Mouse (Mus musculus): ENCODE data around the gene Als2cr12. TPM values are rescaled to one million over a fixed set of nuclear protein-coding genes. Genes with fewer than 3 reads are reported as not detected.
A peak's percentile ranks its signal among the peaks of the same experiment; 100 is the strongest.

The Als2cr12 gene
- polyA plus RNA-seq, 1 experiment from 2014 or later, result not detected

DNA sequence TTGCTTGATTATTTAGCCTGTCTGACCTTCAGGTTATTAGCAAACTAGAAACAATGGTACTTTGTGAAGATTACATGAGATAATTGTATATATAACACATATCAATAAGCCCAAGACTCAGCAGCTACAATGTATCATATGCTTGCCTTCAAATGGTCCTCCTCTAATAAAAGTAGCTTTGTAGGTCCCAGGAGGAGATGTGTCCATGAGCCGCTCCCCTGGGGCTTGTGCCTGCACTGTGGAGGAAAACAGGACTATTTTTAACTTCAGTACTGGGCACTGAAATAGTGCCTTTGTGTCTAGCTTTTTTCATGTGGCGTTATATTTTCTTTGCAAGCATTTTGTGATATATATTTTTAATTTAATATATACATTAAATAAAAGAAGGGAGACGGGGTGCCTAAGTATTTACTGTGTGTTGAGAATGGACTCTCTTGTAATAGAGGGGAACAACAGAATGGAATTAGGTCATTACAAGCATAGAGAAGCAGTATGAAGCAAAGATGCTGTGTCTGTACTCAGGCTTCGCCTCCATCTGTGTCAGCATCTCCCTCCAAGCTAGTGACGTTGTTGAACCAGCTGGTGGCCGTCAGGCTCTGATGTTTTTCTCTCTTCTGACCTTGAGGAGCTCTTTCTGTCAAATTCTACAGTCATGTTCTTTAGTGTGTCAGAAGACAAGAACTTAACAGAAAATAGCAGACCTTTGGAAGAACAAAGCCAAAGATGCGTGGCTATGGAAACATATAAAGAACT is 73.6 kb downstream of the Als2cr12 start:
- ATAC-seq (ENCODE audit: low FRiP score) (peak; percentile 27; the same call in 1 of the 2 replicates), DNase-seq (ENCODE audit: low spot score) (no peak)
- WGBS, result 72% methylated on average over 7 of the region's 7 CpGs
- no peaks in the 10 kb centered on the region for H3K4me1 ChIP-seq (replicated peaks; ENCODE audit: control insufficient read depth, insufficient read depth, low read length)
- H3K36me3 ChIP-seq (replicated peaks; ENCODE audit: control insufficient read depth, insufficient read depth), result no peaks in the 10 kb centered on the region
- no peaks in the 10 kb centered on the region for H3K9me3 ChIP-seq (ENCODE audit: control insufficient read depth, low read length)
- H3K27me3 ChIP-seq (ENCODE audit: control insufficient read depth, insufficient read depth, low read length), result no peaks in the 10 kb centered on the region
- no peak overlapping the region for H3K4me3 ChIP-seq (replicated peaks; ENCODE audit: low read length)
- H3K27ac ChIP-seq, result no peak overlapping the region
- no peak overlapping the region for H3K9ac ChIP-seq
- H3K4me2 ChIP-seq (replicated peaks), result no peak overlapping the region

DNA sequence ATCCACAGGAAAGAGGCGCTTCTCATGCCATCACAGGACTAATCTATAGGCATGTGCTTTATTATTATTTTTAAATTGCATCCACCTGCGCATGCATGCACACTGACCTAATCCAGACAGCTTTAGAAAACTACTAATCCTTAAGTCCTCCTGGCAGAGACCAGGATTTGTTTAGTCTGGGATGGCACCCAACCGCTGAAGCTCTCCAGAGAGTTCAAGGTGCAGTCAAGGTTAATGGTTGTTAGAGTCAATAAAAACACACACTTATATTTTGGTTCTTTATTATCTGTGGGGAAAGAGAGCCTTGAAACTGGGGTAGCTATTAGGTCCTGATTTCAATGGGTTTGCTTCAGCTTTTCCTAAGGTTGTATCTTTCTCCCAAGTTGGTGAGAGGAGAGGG is 74.5 kb downstream of the Als2cr12 start:
- Histone ChIP-seq H3K4me1 (replicated peaks; ENCODE audit: control insufficient read depth, insufficient read depth, low read length) (no peaks in the 10 kb centered on the region), H3K4me3 (replicated peaks; ENCODE audit: low read length) (no peak overlapping the region), H3K9me3 (ENCODE audit: control insufficient read depth, low read length) (no peaks in the 10 kb centered on the region), H3K27ac (no peak overlapping the region), H3K4me2 (replicated peaks) (no peak overlapping the region), H3K36me3 (replicated peaks; ENCODE audit: control insufficient read depth, insufficient read depth) (no peaks in the 10 kb centered on the region), H3K9ac (no peak overlapping the region), H3K27me3 (ENCODE audit: control insufficient read depth, insufficient read depth, low read length) (no peaks in the 10 kb centered on the region)
- WGBS, result 93% methylated on average over 3 of the region's 3 CpGs
- ATAC-seq (ENCODE audit: low FRiP score) (no peak), DNase-seq (ENCODE audit: low spot score) (no peak)

DNA sequence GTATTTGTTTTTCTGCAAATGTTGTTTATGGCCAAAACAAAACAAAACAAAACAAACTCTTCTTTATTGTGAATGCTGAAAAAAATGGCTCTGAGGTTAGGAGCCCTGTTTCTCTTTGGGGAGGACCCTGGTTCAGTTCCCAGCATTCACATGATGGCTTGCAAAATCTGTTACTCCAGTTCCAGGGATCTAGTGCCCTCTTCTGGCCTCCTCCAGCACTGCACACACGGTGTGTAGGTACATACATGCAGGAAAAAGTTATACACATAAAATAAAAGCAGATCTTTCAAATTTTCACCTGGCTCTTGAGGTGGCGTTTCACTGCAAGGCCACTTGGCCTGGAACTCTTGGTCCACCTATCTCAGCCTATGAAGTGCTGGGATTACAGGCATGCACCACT is 77.0 kb downstream of the Als2cr12 start:
- no peaks in the 10 kb centered on the region for H3K36me3 ChIP-seq (replicated peaks; ENCODE audit: control insufficient read depth, insufficient read depth)
- no peaks in the 10 kb centered on the region for H3K27me3 ChIP-seq (ENCODE audit: control insufficient read depth, insufficient read depth, low read length)
- no peak for DNase-seq (ENCODE audit: low spot score)
- H3K9me3 ChIP-seq (ENCODE audit: control insufficient read depth, low read length), result no peaks in the 10 kb centered on the region
- H3K9ac ChIP-seq, result no peak overlapping the region
- no peak overlapping the region for H3K27ac ChIP-seq
- no peak for ATAC-seq (ENCODE audit: low FRiP score)
- H3K4me1 ChIP-seq (replicated peaks; ENCODE audit: control insufficient read depth, insufficient read depth, low read length), result no peaks in the 10 kb centered on the region
- H3K4me3 ChIP-seq (replicated peaks; ENCODE audit: low read length), result no peak overlapping the region
- H3K4me2 ChIP-seq (replicated peaks), result no peak overlapping the region
- 93% methylated on average over 2 of the region's 2 CpGs for WGBS

DNA sequence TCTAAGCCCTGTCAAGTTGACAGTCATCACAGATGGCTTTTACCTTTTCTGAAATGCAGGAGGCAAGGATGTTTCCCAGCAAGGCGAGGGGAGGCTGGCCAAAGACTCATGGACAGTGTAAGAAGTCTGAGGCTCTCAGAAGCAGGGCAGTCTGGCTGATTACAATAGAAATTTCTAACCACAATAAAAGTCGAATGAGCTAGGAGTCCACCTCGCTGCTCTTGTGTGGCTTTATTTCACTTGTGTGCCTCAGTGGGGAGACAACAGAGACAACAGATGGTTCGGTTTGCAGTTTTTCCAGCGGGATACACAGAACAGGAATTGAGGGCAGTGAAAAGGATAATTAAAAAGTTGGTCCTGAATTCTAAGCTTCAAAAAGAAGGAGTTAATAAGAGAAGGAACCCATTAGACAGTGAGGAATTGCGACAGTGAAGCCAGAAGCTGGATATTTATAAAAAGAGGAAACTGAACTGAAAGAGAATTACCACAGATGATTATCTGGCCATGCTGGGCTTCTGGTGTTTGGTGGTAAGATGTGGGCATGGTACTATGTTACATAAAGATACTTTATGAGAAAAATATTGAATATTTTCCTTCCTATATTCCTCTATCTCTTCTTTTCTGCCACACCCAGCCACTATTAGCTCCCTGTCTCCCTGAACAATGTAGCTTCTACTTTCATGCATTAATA is 77.7 kb downstream of the Als2cr12 start:
- Histone ChIP-seq H3K4me3 (replicated peaks; ENCODE audit: low read length) (no peak overlapping the region), H3K27ac (no peak overlapping the region), H3K27me3 (ENCODE audit: control insufficient read depth, insufficient read depth, low read length) (no peaks in the 10 kb centered on the region), H3K4me2 (replicated peaks) (no peak overlapping the region), H3K9ac (no peak overlapping the region), H3K4me1 (replicated peaks; ENCODE audit: control insufficient read depth, insufficient read depth, low read length) (no peaks in the 10 kb centered on the region), H3K36me3 (replicated peaks; ENCODE audit: control insufficient read depth, insufficient read depth) (no peaks in the 10 kb centered on the region), H3K9me3 (ENCODE audit: control insufficient read depth, low read length) (no peaks in the 10 kb centered on the region)
- 68% methylated on average over 6 of the region's 6 CpGs for WGBS
- DNase-seq (ENCODE audit: low spot score) (no peak), ATAC-seq (ENCODE audit: low FRiP score) (no peak)

DNA sequence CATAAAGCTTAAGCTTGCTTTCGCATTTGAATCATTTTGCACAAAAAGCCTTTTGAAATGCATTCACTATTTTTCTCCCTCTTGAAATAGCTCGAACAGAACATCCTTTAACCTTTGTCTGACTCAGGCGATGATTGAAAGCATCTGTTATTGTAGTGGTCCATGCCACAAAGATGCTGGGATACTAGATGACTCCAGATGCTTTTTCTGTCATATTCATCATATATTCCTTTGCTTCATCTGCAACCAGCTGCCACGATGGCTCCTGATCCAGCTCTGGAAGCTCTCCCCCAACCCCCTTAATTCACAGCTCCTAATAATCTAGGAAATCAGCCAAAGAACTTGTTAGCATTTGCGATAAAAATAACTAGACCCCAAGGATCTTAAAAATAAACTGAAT is 78.7 kb downstream of the Als2cr12 start:
- Histone ChIP-seq H3K36me3 (replicated peaks; ENCODE audit: control insufficient read depth, insufficient read depth) (no peaks in the 10 kb centered on the region), H3K9ac (no peak overlapping the region), H3K27me3 (ENCODE audit: control insufficient read depth, insufficient read depth, low read length) (no peaks in the 10 kb centered on the region), H3K9me3 (ENCODE audit: control insufficient read depth, low read length) (no peaks in the 10 kb centered on the region), H3K4me1 (replicated peaks; ENCODE audit: control insufficient read depth, insufficient read depth, low read length) (no peaks in the 10 kb centered on the region), H3K4me3 (replicated peaks; ENCODE audit: low read length) (no peak overlapping the region), H3K27ac (no peak overlapping the region), H3K4me2 (replicated peaks) (no peak overlapping the region)
- no peak for ATAC-seq (ENCODE audit: low FRiP score)
- DNase-seq (ENCODE audit: low spot score), result no peak
- WGBS, result 49% methylated on average over 5 of the region's 5 CpGs

DNA sequence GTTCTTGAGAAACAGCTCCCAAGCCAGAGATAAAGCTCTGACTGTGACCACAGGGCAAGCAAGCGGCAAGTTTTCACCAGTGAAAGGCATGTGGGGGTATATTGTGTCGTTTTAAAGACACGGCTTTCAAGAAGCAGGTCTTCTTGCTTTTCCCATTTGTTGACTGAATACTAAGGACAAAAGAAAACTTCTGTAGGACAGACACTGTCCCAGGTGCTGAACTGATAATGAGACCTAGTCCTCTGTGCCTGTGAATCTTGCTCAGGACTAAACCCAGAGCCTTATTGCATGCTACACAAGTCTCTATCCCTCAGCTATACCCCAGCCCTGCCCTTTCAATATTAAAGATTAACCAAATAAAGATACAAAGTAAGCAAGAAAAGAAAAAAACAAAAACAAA is 79.6 kb downstream of the Als2cr12 start:
- Histone ChIP-seq H3K27me3 (ENCODE audit: control insufficient read depth, insufficient read depth, low read length) (no peaks in the 10 kb centered on the region), H3K36me3 (replicated peaks; ENCODE audit: control insufficient read depth, insufficient read depth) (no peaks in the 10 kb centered on the region), H3K4me3 (replicated peaks; ENCODE audit: low read length) (no peak overlapping the region), H3K4me2 (replicated peaks) (no peak overlapping the region), H3K4me1 (replicated peaks; ENCODE audit: control insufficient read depth, insufficient read depth, low read length) (no peaks in the 10 kb centered on the region), H3K9ac (no peak overlapping the region), H3K9me3 (ENCODE audit: control insufficient read depth, low read length) (no peaks in the 10 kb centered on the region), H3K27ac (no peak overlapping the region)
- WGBS, result 74% methylated on average over 3 of the region's 3 CpGs
- DNase-seq (ENCODE audit: low spot score) (no peak), ATAC-seq (ENCODE audit: low FRiP score) (no peak)

DNA sequence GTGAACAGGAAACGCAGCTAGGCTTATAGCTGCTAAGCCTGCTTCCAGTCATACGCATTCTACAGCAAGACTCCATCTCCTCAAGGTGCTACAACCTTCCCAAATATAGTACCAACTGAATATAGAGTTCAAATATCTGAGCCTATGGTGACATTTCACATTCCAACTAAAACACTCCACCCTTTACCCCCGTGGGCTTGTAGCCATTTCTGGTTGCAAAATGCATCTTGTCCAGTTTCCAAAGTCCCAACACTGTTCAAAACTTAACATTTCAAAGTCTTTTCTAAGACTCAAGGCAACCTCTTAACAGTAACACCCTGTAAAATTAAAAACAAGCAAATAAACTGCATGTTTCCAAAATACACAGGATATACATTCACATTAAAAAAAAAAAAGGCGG is 80.6 kb downstream of the Als2cr12 start:
- no peaks in the 10 kb centered on the region for H3K27me3 ChIP-seq (ENCODE audit: control insufficient read depth, insufficient read depth, low read length)
- H3K27ac ChIP-seq, result no peak overlapping the region
- H3K9ac ChIP-seq, result no peak overlapping the region
- no peak overlapping the region for H3K4me3 ChIP-seq (replicated peaks; ENCODE audit: low read length)
- no peak for DNase-seq (ENCODE audit: low spot score)
- no peaks in the 10 kb centered on the region for H3K4me1 ChIP-seq (replicated peaks; ENCODE audit: control insufficient read depth, insufficient read depth, low read length)
- no peaks in the 10 kb centered on the region for H3K36me3 ChIP-seq (replicated peaks; ENCODE audit: control insufficient read depth, insufficient read depth)
- no peak for ATAC-seq (ENCODE audit: low FRiP score)
- no peak overlapping the region for H3K4me2 ChIP-seq (replicated peaks)
- H3K9me3 ChIP-seq (ENCODE audit: control insufficient read depth, low read length), result no peaks in the 10 kb centered on the region
- WGBS, result 83% methylated on average over 4 of the region's 4 CpGs

DNA sequence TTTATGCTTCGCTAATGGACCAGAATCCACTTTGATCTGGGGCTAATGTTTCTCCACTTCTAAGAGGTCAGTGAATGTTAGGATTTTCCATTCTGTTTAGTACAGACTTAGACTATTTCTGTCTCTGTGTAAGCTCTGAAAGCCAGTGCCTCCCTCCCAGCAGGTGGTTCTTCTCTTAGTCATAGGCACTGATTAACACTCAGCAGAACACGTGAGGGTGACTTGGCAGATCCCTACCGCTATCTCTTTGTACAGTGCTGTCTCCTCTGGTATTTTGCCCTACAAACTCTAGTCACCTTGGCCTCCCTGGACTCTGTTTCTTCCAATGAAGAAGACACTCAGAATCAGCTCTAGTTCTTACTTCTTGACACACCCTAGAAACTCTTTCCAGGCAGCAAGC is 81.4 kb downstream of the Als2cr12 start:
- Histone ChIP-seq H3K9me3 (ENCODE audit: control insufficient read depth, low read length) (no peaks in the 10 kb centered on the region), H3K9ac (no peak overlapping the region), H3K27me3 (ENCODE audit: control insufficient read depth, insufficient read depth, low read length) (no peaks in the 10 kb centered on the region), H3K4me1 (replicated peaks; ENCODE audit: control insufficient read depth, insufficient read depth, low read length) (no peaks in the 10 kb centered on the region), H3K4me2 (replicated peaks) (no peak overlapping the region), H3K27ac (no peak overlapping the region), H3K4me3 (replicated peaks; ENCODE audit: low read length) (no peak overlapping the region), H3K36me3 (replicated peaks; ENCODE audit: control insufficient read depth, insufficient read depth) (no peaks in the 10 kb centered on the region)
- ATAC-seq (ENCODE audit: low FRiP score) (no peak), DNase-seq (ENCODE audit: low spot score) (no peak)
- WGBS, result 85% methylated on average over 3 of the region's 3 CpGs

DNA sequence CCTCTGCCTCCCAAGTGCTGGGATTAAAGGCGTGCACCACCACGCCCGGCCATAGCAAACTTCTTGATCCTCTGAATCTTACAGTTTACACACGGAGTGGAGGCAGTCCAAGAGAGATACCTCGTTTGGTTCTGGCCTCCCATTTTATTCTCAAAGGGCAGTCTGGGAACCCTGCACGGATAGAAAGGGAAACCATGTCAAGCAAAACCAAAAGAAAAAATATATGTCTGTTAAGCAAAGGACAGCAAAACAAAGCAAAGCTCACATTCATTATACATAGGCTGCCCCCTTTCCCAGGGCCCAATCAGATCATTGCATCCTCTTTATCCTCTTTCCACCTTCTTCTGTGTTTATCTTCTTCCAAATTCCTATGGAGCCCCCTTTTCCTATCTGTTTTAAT is 82.0 kb downstream of the Als2cr12 start:
- Histone ChIP-seq H3K9me3 (ENCODE audit: control insufficient read depth, low read length) (no peaks in the 10 kb centered on the region), H3K27me3 (ENCODE audit: control insufficient read depth, insufficient read depth, low read length) (no peaks in the 10 kb centered on the region), H3K27ac (no peak overlapping the region), H3K9ac (no peak overlapping the region), H3K4me3 (replicated peaks; ENCODE audit: low read length) (no peak overlapping the region), H3K36me3 (replicated peaks; ENCODE audit: control insufficient read depth, insufficient read depth) (no peaks in the 10 kb centered on the region), H3K4me2 (replicated peaks) (no peak overlapping the region), H3K4me1 (replicated peaks; ENCODE audit: control insufficient read depth, insufficient read depth, low read length) (no peaks in the 10 kb centered on the region)
- WGBS, result 85% methylated on average over 6 of the region's 6 CpGs
- DNase-seq (ENCODE audit: low spot score), result peak; percentile 49
- no peak for ATAC-seq (ENCODE audit: low FRiP score)

All from hindbrain, embryonic 14.5 days (tissue).